Mouse (Mus musculus): Measurements from ENCODE around the gene Gnas. TPM values are rescaled to one million over a fixed set of nuclear protein-coding genes. Genes with fewer than 3 reads are reported as not detected.
"Not testable (repeated sequence)": the region's sequence is repeated elsewhere in the genome, so short reads cannot be mapped to it uniquely, and the experiment has no call there.

Gene Gnas
- total RNA-seq, 2 experiments from 2014 or later, result 273 to 465 TPM

DNA sequence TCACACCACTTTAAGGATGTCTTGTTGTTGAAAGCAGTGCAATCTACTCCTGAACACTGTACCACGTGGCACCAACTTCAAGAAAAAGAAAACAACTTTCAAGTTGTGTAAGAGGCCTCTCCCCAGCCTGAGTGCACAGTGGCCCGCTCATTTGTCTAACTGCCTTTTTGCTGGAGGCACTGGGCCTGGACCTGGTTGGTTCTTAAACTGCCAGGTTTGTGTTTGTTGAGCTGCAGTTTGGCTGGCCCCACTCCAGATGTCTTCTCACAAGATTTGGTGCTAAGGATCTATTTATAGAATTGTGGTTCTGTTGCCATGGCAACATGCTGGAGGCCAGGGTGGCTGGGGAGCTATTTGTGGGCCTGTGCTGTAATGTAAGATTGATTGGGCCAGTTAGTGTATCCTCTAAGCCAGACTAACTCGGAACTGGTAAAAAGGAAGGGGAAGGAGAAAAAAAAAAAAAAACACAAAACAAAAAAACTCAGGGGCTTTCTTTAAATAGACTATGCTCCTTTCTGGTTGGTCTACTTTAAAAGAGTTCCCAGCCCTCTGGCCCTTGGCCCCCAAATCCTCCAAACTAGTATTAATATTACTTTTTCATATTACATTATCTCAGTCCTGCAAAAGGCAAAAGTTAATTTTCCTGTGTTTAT is 60.0 kb downstream of the Gnas start:
- peak; percentile 56 for ATAC-seq (replicated peaks; ENCODE audit: low FRiP score, low TSS enrichment, poor library complexity, severe bottlenecking)

DNA sequence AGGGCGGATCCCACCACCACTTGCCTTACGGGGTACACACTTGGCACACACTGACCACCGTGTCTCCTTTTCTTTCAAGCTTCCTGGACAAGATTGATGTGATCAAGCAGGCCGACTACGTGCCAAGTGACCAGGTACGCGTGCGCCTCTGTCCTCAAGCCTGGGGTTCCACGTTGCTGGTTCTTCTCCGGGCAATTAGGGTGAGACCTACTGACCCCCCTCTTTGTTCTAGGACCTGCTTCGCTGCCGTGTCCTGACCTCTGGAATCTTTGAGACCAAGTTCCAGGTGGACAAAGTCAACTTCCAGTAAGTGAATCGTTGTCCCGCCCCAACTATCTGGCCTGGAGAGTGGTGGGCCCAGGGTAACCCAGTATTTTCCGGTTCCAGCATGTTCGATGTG is 60.9 kb downstream of the Gnas start:
- no peak for ATAC-seq (replicated peaks; ENCODE audit: low FRiP score, low TSS enrichment, poor library complexity, severe bottlenecking)

- ATAC-seq (replicated peaks; ENCODE audit: low FRiP score, low TSS enrichment, poor library complexity, severe bottlenecking), result no peak
These were observed 62.5 kb downstream of the Gnas start, which contains the start of gene Gm20721 for GRCm38 (mm10) chr2:174346612-174346998. TSS of gene Gm20721 (minus strand) at chr2:174346712.

- not testable (repeated sequence) for ATAC-seq (replicated peaks; ENCODE audit: low FRiP score, low TSS enrichment, poor library complexity, severe bottlenecking)
These were observed 63.0 kb downstream of the Gnas start for GRCm38 (mm10) chr2:174346999-174347668.

GRCm38 (mm10) chr2:174358516-174358915 is 74.4 kb downstream of the Gnas start:
- ATAC-seq (replicated peaks; ENCODE audit: low FRiP score, low TSS enrichment, poor library complexity, severe bottlenecking), result no peak

DNA sequence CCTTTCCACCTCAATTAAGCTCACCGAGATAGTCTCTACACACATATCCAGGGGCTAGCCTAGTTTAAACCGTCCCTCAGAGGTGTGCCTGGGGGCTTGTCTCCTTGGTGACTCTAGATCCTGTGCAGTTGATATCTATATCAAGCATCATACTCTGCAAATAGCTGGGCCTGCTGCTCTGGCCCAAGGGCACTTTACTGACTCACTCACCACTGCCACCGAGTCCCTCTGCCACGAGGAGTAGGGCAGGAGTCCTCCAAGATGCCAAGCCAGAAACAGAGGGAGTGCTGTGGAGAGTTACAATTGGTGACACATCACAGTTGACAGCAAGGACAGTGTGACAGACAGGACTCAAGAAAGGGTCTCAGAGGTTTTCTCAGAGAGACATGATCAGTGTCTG is 75.5 kb downstream of the Gnas start:
- ATAC-seq (replicated peaks; ENCODE audit: low FRiP score, low TSS enrichment, poor library complexity, severe bottlenecking), result peak; percentile 10

DNA sequence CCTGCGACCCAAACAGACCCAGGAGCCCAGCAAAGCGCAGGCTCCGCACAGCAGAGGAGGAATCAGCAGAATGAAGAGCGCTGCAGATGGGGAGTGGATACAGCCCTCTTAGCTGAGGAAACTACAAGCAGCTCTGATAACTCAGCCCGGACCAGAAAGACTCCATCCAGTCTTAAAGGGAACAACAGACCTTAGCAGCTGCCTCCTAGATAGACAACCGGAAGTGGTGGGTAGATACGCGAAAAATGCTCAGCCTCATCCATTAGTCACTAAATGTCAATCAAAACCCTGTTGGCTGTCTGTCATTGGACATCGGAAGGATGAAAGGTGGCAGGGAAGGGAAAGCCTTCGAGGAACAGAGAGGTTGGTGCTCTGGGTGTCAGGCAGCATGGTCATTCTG is 82.5 kb downstream of the Gnas start:
- 0 out of 2 replicates have a peak, but pooled peaks have one; percentile 34 for ATAC-seq (replicated peaks; ENCODE audit: low FRiP score, low TSS enrichment, poor library complexity, severe bottlenecking)

GRCm38 (mm10) chr2:174381021-174381420 is 96.9 kb downstream of the Gnas start:
- ATAC-seq (replicated peaks; ENCODE audit: low FRiP score, low TSS enrichment, poor library complexity, severe bottlenecking), result no peak

GRCm38 (mm10) chr2:174391936-174392335 is 107.8 kb downstream of the Gnas start:
- ATAC-seq (replicated peaks; ENCODE audit: low FRiP score, low TSS enrichment, poor library complexity, severe bottlenecking), result no peak

- no peak for ATAC-seq (replicated peaks; ENCODE audit: low FRiP score, low TSS enrichment, poor library complexity, severe bottlenecking)
These were observed 108.4 kb downstream of the Gnas start for GRCm38 (mm10) chr2:174392554-174392953.

DNA sequence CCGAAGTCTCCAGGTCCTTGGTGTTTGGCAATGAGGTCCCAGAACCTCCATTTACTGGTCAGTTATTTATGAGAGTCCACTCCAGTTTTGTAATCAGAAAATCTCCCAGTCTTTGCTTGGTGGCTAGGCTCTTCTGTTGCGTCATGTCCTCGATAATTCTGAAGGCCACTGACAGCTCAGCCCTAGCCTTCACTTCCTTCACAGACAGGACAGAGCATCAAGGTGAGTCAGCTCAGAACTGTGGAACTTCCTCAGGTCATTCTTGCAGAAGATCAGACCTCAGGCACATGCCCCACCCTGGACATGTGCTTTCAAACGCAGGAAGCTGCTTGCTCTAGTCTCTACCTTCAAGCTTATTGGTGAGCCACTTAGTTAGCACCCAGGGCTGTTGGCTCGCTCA is 109.3 kb downstream of the Gnas start:
- ATAC-seq (replicated peaks; ENCODE audit: low FRiP score, low TSS enrichment, poor library complexity, severe bottlenecking), result no peak

Other genes starting within 250 kb of the Gnas start
- gene Stx16, start 208.0 kb upstream of the Gnas start, total RNA-seq (2014; fragmentation: Nextera tagmentation), result 29.5 and 37.2 TPM in 2 replicates
- gene Stx16, start 208.0 kb upstream of the Gnas start, total RNA-seq (2017), result 25.0 and 32.9 TPM in 2 replicates
- 80.3 and 84.4 TPM in 2 replicates for gene Npepl1, start 174.0 kb upstream of the Gnas start, total RNA-seq (2014; fragmentation: Nextera tagmentation)
- gene Npepl1, start 174.0 kb upstream of the Gnas start, total RNA-seq (2017), result 28.4 and 30.9 TPM in 2 replicates
- gene Gm20721, start 62.4 kb downstream of the Gnas start, total RNA-seq (2014; fragmentation: Nextera tagmentation), result 0.13 TPM in 1 of 2 replicates, not detected in the other
- 2.7 and 5.7 TPM in 2 replicates for gene Gm20721, start 62.4 kb downstream of the Gnas start, total RNA-seq (2017)
- 73.4 and 90.4 TPM in 2 replicates for gene Nelfcd, start 131.5 kb downstream of the Gnas start, total RNA-seq (2014; fragmentation: Nextera tagmentation)
- gene Nelfcd, start 131.5 kb downstream of the Gnas start, total RNA-seq (2017), result 49.0 and 50.4 TPM in 2 replicates
- 44.2 and 46.0 TPM in 2 replicates for gene Ctsz, start 154.7 kb downstream of the Gnas start, total RNA-seq (2014; fragmentation: Nextera tagmentation)
- gene Ctsz, start 154.7 kb downstream of the Gnas start, total RNA-seq (2017), result 67.3 and 69.2 TPM in 2 replicates
- not detected in 2 replicates for gene Tubb1, start 166.4 kb downstream of the Gnas start, total RNA-seq (2014; fragmentation: Nextera tagmentation)
- 1.5 and 3.5 TPM in 2 replicates for gene Tubb1, start 166.4 kb downstream of the Gnas start, total RNA-seq (2017)
- 794 and 967 TPM in 2 replicates for gene Atp5e, start 179.8 kb downstream of the Gnas start, total RNA-seq (2014; fragmentation: Nextera tagmentation)
- 188 and 249 TPM in 2 replicates for gene Atp5e, start 179.8 kb downstream of the Gnas start, total RNA-seq (2017)
- gene Prelid3b, start 188.8 kb downstream of the Gnas start, total RNA-seq (2014; fragmentation: Nextera tagmentation), result 75.0 and 119 TPM in 2 replicates
- 168 and 233 TPM in 2 replicates for gene Prelid3b, start 188.8 kb downstream of the Gnas start, total RNA-seq (2017)

All from megakaryocyte-erythroid progenitor cell, adult 5-6 weeks (primary cell).